In genomic region chr2:133716243-133716642, GRCm38 (mm10) we compare ENCODE assay signal across 19 mouse cellular contexts.
DNase-seq lines count a peak whose midpoint lies in the region; ATAC-seq lines count a peak whose summit lies in the region.
"Had no signal": no experiment of that assay in that cellular context is flagged by ENCODE, and none has a peak within 500 bp of the region (broad histone marks: within the 10 kb centered on the region; RNA-seq: fewer than 3 reads in every experiment).

No protein-coding gene starts in this region.

- no peaks in the 10 kb centered on the region for H3K27me3 ChIP-seq in heart, embryonic 13.5 days (replicated peaks)
- no peaks in the 10 kb centered on the region for H3K27me3 ChIP-seq in heart, embryonic 10.5 days (ENCODE audit: insufficient read depth, poor library complexity, severe bottlenecking)
- no peaks in the 10 kb centered on the region for H3K27me3 ChIP-seq in stomach, embryonic 14.5 days (ENCODE audit: control insufficient read depth, insufficient read depth, low read length)
- no peaks in the 10 kb centered on the region for H3K27me3 ChIP-seq in liver, embryonic 12.5 days (replicated peaks)
- no peaks in the 10 kb centered on the region for H3K27me3 ChIP-seq in forebrain, embryonic 13.5 days

- no peak for ATAC-seq in heart, embryonic 13.5 days (ENCODE audit: extremely low read depth, insufficient number of reproducible peaks, low FRiP score, low TSS enrichment)
- ATAC-seq in stomach, embryonic 14.5 days (ENCODE audit: insufficient number of reproducible peaks, insufficient read depth, low FRiP score, low read depth): peak; percentile 63; the same call in 1 of the 2 replicates
- no peak for ATAC-seq in liver, embryonic 12.5 days
- ATAC-seq in forebrain, embryonic 13.5 days: no peak
- ATAC-seq: forebrain, embryonic 16.5 days; hindbrain, embryonic 16.5 days; inflammation-experienced regulatory T-cells, adult 6 months had no signal

- H3K4me2 ChIP-seq in heart, embryonic 13.5 days: 0 out of 2 replicates have a peak overlapping the region, but pooled peaks have one; percentile 6
- no peak overlapping the region for H3K4me2 ChIP-seq in stomach, embryonic 14.5 days (replicated peaks; ENCODE audit: low read depth, low read length)
- no peak overlapping the region for H3K4me2 ChIP-seq in liver, embryonic 12.5 days
- no peak overlapping the region for H3K4me2 ChIP-seq in forebrain, embryonic 13.5 days
- H3K4me2 ChIP-seq: hindbrain, embryonic 12.5 days had no signal

- DNase-seq in heart, embryonic 10.5 days (ENCODE audit: low spot score): no peak
- peak; percentile 33 for DNase-seq in brain, adult 2 months (ENCODE audit: low read depth, low spot score)
- DNase-seq: adrenal gland, postnatal 10 days; cerebellum, adult 11-12 months; cerebellum, adult 9-10 months; cerebellum, postnatal 25 days; gastrocnemius, postnatal 10 days; heart, adult 2 months; heart, postnatal 10 days; heart, postnatal 4 days had no signal

- H3K4me1 ChIP-seq in heart, embryonic 13.5 days: peaks cover 17% of the 10 kb centered on the region
- H3K4me1 ChIP-seq in heart, embryonic 10.5 days: no peaks in the 10 kb centered on the region; the same call in 1 of the 2 replicates
- no peaks in the 10 kb centered on the region for H3K4me1 ChIP-seq in stomach, embryonic 14.5 days (ENCODE audit: control insufficient read depth, insufficient read depth, low read length)
- H3K4me1 ChIP-seq in liver, embryonic 12.5 days: no peaks in the 10 kb centered on the region
- no peaks in the 10 kb centered on the region for H3K4me1 ChIP-seq in forebrain, embryonic 13.5 days
- H3K4me1 ChIP-seq: hindbrain, embryonic 12.5 days had no signal

- 44% methylated on average over 5 of the region's 5 CpGs for WGBS in heart, embryonic 13.5 days
- 50% methylated on average over 5 of the region's 5 CpGs for WGBS in heart, embryonic 10.5 days
- 39% methylated on average over 5 of the region's 5 CpGs for WGBS in stomach, embryonic 14.5 days
- 43% methylated on average over 5 of the region's 5 CpGs for WGBS in liver, embryonic 12.5 days (ENCODE audit: insufficient replicate concordance)
- 63% methylated on average over 5 of the region's 5 CpGs for WGBS in forebrain, embryonic 13.5 days

- no peak overlapping the region for H3K4me3 ChIP-seq in heart, embryonic 13.5 days
- H3K4me3 ChIP-seq in heart, embryonic 10.5 days: no peak overlapping the region
- H3K4me3 ChIP-seq in stomach, embryonic 14.5 days (ENCODE audit: low read depth, low read length): no peak overlapping the region
- H3K4me3 ChIP-seq in liver, embryonic 12.5 days: no peak overlapping the region
- H3K4me3 ChIP-seq in forebrain, embryonic 13.5 days: no peak overlapping the region
- H3K4me3 ChIP-seq: heart, adult 2 months; hindbrain, embryonic 12.5 days had no signal

- no peaks in the 10 kb centered on the region for H3K36me3 ChIP-seq in heart, embryonic 13.5 days
- no peaks in the 10 kb centered on the region for H3K36me3 ChIP-seq in heart, embryonic 10.5 days
- no peaks in the 10 kb centered on the region for H3K36me3 ChIP-seq in stomach, embryonic 14.5 days (ENCODE audit: control insufficient read depth, insufficient read depth, low read length)
- no peaks in the 10 kb centered on the region for H3K36me3 ChIP-seq in liver, embryonic 12.5 days
- H3K36me3 ChIP-seq in forebrain, embryonic 13.5 days (ENCODE audit: poor library complexity, severe bottlenecking): no peaks in the 10 kb centered on the region
- H3K36me3 ChIP-seq: G1E; hindbrain, embryonic 12.5 days had no signal

- H3K9me3 ChIP-seq in heart, embryonic 13.5 days: no peaks in the 10 kb centered on the region
- H3K9me3 ChIP-seq in heart, embryonic 10.5 days: no peaks in the 10 kb centered on the region
- H3K9me3 ChIP-seq in stomach, embryonic 14.5 days (ENCODE audit: control insufficient read depth, low read depth, low read length): no peaks in the 10 kb centered on the region
- no peaks in the 10 kb centered on the region for H3K9me3 ChIP-seq in liver, embryonic 12.5 days (replicated peaks)
- no peaks in the 10 kb centered on the region for H3K9me3 ChIP-seq in forebrain, embryonic 13.5 days (replicated peaks)
- H3K9me3 ChIP-seq: hindbrain, embryonic 12.5 days had no signal

- no peak overlapping the region for H3K9ac ChIP-seq in heart, embryonic 13.5 days
- H3K9ac ChIP-seq in stomach, embryonic 14.5 days (replicated peaks; ENCODE audit: low read depth, low read length): no peak overlapping the region
- H3K9ac ChIP-seq in liver, embryonic 12.5 days: no peak overlapping the region
- H3K9ac ChIP-seq in forebrain, embryonic 13.5 days: no peak overlapping the region
- H3K9ac ChIP-seq: hindbrain, embryonic 12.5 days had no signal

- H3K27ac ChIP-seq in heart, embryonic 13.5 days (replicated peaks): no peak overlapping the region
- no peak overlapping the region for H3K27ac ChIP-seq in heart, embryonic 10.5 days
- no peak overlapping the region for H3K27ac ChIP-seq in stomach, embryonic 14.5 days (ENCODE audit: low read length)
- H3K27ac ChIP-seq in liver, embryonic 12.5 days: no peak overlapping the region
- H3K27ac ChIP-seq in forebrain, embryonic 13.5 days: no peak overlapping the region
- H3K27ac ChIP-seq: heart, adult 2 months; hindbrain, embryonic 12.5 days had no signal
